Mouse (Mus musculus): ENCODE measurements at regions not wholly inside any gene's neighbourhood (a gene's known extent, or its start where the extent isn't known, plus 50 kb on each side); places are given as distances from the start of the nearest gene placed in this dataset.

GRCm38 (mm10) chr5:111789904-111790303 is 56.2 kb downstream of the Gm26897 start:
- ATAC-seq (replicated peaks; ENCODE audit: low FRiP score, low TSS enrichment, poor library complexity, severe bottlenecking) = no peak

GRCm38 (mm10) chr5:111790527-111790926 is 56.8 kb downstream of the Gm26897 start:
- ATAC-seq (replicated peaks; ENCODE audit: low FRiP score, low TSS enrichment, poor library complexity, severe bottlenecking) = no peak

DNA sequence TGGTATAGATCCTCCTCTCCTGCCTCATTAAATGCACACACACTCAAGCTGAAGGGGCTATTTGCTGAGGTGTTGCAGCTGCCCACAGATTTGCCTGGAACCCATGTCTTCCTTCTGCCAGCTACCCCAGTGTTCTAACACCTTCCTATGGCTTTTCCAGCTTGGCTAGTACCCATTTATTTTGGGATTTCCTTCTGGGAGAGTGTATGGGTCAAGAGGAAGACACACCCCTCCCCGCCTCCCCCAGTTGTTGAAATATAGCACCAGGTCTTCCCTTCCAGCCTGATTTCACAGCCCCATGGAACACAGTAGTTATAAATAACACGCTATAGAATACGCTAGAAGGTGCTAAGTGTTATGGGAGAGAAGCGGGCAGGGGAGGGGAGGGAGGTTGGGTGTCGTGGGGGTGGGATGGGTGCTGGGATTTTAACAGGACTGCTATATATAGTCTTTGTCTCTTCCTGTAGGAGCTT is 57.4 kb downstream of the Gm26897 start:
- no peak for ATAC-seq (replicated peaks; ENCODE audit: low FRiP score, low TSS enrichment, poor library complexity, severe bottlenecking)

DNA sequence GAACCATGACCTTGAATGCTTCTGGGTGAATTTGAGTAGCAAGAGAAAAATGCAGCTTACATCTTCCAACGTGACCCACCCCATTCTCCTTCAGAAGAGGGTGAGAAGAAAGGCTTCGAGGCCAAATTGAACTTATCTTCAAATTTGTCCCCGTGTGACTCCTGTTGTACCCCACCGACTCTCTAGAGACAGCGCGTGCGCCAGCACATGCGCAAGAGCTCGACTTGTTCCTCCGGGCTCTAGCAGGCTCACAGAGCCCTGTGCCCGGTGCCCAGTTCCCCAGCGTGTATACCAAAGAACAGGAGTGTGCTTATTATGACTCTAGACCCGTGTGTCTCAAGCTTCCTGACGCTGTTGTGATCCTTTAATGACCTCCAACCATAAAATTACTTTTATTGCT is 59.0 kb downstream of the Gm26897 start:
- no peak for ATAC-seq (replicated peaks; ENCODE audit: low FRiP score, low TSS enrichment, poor library complexity, severe bottlenecking)

DNA sequence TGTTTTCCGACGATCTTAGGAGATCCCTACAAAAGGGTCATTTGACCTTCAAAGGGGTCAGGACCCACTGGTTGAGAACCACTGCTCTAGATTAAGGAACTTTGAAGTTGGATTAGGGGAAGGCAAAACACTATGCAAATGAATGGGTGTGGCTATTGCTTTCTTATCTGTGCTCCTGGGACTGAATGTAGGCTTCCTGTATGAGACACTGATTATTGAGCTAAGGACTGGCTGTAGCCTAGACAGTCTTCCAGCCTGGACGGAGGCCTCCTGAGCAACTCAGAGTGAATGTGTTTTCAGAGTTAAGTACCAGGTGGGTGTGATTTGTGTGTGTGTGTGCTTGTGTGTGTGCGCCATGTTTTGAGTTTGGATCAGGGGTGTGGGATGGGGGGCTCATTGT is 59.5 kb downstream of the Gm26897 start:
- ATAC-seq (replicated peaks; ENCODE audit: low FRiP score, low TSS enrichment, poor library complexity, severe bottlenecking) = no peak

DNA sequence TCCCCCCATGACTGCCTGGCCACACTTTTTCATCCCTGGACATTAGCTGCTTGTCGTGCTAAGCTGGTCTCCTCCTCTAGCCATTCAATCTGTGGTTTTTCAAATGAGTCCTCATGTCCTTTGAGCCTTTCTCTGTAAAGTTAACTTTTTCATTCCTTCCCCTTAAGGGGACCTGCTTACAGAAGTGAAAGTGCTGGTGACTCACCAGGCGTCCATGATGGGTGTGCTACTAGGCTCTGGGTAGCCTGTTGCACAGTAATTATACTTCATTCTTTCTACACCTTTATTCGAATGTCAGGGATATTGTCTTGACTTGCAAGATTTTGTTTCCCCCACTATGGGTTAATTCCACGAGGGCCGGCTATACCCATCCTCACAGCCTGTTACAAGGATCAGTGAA is 63.2 kb downstream of the Gm26897 start:
- no peak for ATAC-seq (replicated peaks; ENCODE audit: low FRiP score, low TSS enrichment, poor library complexity, severe bottlenecking)

DNA sequence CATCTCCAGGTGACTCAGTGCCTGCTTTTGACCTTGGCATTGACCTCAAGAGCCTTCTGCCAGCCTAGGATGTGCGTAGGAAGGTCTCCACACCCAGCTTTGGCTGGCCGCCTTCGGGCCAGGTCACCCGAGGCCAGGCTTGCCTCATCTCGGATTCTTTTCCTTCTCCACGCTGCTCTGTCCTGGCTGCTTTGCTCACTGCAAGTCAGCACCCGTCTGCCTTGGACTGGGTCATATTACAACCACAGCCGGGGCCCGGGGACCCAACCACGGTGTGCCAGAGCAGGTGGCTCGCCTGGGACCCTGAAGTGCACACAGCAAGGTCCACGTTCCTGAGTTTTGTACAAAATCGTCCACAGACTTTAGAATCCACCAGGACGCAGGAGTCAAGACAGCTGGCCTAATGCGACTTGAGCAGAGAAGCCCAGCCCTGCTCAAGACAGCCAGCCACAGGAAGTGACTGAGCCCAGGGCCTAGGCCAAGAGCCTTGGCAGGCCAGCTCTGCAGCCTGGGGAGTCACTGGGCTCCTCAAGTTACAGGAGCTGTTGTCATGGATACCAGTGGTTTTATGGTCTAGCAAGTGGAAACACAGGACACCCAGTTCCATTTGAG is 66.1 kb downstream of the Gm26897 start:
- ATAC-seq (replicated peaks; ENCODE audit: low FRiP score, low TSS enrichment, poor library complexity, severe bottlenecking) = no peak

GRCm38 (mm10) chr5:111800511-111800910 is 66.8 kb downstream of the Gm26897 start:
- no peak for ATAC-seq (replicated peaks; ENCODE audit: low FRiP score, low TSS enrichment, poor library complexity, severe bottlenecking)

GRCm38 (mm10) chr5:111801051-111801450 is 67.3 kb downstream of the Gm26897 start:
- no peak for ATAC-seq (replicated peaks; ENCODE audit: low FRiP score, low TSS enrichment, poor library complexity, severe bottlenecking)

DNA sequence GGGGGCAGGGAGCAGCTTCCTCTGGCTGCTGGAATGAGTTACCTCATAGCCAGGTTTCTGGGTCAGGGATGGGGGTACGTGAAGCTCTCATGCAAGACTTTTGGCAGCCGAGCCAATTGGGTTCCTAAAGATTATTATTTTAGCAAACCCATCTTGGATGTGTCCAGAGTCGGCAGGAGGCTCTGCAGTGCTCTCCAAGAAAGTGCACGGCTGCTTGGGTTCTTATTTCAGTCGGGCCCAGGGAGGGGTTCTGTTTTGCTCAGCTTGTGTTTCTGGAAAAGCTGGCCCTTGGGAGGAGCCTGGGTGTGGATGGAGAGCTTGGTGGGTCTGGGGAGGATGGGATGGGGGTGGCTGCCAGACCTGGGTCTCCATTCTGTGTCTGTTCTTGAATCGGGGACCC is 70.8 kb downstream of the Gm26897 start:
- ATAC-seq (replicated peaks; ENCODE audit: low FRiP score, low TSS enrichment, poor library complexity, severe bottlenecking) = no peak

DNA sequence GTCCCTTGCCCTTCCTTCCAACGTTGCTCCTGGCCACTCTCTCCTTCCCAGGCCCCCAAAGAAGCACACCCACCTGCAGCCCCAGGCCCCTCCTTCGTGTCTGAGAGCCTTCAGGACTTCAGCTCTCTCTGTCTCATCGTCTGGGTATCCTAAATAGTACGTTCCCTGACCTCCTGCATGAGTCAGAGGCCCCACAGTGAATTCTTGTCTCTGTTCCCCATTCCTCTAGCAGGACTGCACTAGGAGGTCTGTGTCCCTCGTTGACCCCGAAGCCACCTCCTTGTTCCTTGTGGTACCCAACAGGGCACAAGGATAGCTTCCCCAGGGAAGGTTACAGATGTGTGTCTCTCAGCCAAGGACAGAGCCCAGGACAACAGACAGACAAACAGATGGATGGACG is 71.4 kb downstream of the Gm26897 start:
- no peak for ATAC-seq (replicated peaks; ENCODE audit: low FRiP score, low TSS enrichment, poor library complexity, severe bottlenecking)

GRCm38 (mm10) chr5:111805761-111806191 is 72.1 kb downstream of the Gm26897 start:
- no peak for ATAC-seq (replicated peaks; ENCODE audit: low FRiP score, low TSS enrichment, poor library complexity, severe bottlenecking)

GRCm38 (mm10) chr5:111810079-111810808 is 76.5 kb downstream of the Gm26897 start:
- ATAC-seq (replicated peaks; ENCODE audit: low FRiP score, low TSS enrichment, poor library complexity, severe bottlenecking) = no peak

GRCm38 (mm10) chr5:111812581-111812980 is 78.9 kb downstream of the Gm26897 start:
- ATAC-seq (replicated peaks; ENCODE audit: low FRiP score, low TSS enrichment, poor library complexity, severe bottlenecking) = no peak

DNA sequence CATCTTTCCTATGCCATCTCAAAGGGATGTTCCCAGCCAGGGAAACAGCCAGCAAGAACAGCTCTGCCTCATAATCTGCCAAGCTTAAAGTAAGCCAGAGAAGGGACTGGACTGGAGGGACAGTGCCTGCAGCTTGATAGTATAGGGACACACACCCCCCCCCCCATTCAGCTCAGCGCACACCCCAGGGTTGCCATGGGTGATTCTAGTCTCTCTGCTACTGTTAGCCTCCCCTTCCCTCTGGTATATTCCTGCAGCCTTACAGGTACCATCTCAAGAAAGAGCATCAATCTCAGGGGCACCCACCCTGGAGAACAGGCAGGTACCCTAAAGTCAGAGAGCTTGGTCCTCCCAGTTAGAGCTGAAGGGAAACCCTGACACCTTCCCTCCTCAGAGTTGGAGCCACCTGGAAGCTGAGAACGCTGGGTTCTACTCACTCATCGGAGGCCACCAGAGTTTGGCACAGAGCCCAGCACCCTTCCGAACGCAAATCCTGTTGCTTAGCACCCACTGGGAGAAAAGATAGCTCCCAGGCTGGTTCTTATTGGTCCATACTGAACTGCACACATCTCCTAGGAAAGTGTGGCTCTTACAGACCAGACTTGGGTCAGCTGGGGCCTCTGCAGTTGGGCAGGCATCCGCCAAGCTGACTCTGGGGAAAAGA is 79.5 kb downstream of the Gm26897 start:
- ATAC-seq (replicated peaks; ENCODE audit: low FRiP score, low TSS enrichment, poor library complexity, severe bottlenecking) = no peak

- no peak for ATAC-seq (replicated peaks; ENCODE audit: low FRiP score, low TSS enrichment, poor library complexity, severe bottlenecking)
Observed at GRCm38 (mm10) chr5:111814893-111815760, 81.4 kb downstream of the Gm26897 start.

GRCm38 (mm10) chr5:111820963-111821362 is 87.2 kb downstream of the Gm26897 start:
- ATAC-seq (replicated peaks; ENCODE audit: low FRiP score, low TSS enrichment, poor library complexity, severe bottlenecking) = no peak

GRCm38 (mm10) chr5:111822882-111823281 is 89.2 kb downstream of the Gm26897 start:
- no peak for ATAC-seq (replicated peaks; ENCODE audit: low FRiP score, low TSS enrichment, poor library complexity, severe bottlenecking)

DNA sequence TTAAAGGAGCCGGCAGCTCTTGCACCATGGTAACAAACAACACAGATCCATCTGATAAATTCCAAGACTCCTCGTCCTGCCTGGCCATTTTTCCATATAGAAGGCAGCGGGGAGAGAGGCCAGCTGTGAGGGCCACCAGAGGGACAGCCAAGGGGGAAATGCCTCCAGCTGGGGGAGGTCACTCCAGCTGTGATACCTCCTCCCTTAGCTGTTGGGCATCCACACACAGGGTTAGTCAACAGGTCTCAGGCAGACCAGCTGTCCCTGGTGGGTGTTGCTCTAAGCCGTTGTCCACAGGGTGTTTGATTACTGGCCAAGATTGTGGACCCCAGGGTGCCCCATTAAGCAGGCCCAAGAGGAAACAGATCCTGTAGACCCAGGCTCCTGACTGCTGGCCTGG is 89.7 kb downstream of the Gm26897 start:
- ATAC-seq (replicated peaks; ENCODE audit: low FRiP score, low TSS enrichment, poor library complexity, severe bottlenecking) = no peak

DNA sequence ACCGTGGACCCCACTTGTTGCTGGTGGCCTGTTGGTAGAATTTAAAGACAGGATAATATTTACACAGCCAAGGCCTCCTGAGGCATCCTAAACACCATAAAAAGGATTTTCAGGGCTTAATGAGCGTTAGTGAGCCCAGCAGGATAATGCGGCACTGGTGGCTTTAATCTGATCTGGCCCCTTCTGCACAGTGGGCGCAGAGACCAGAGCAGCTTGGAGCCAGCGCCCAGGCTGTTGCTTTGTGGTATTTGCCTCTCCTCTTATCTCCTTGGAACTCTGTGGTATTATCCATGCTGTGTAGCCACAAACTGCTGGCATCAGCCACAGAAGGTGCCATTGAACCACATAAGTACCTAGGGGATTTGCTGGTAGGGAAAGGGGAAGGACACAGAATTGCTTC is 90.1 kb downstream of the Gm26897 start:
- no peak for ATAC-seq (replicated peaks; ENCODE audit: low FRiP score, low TSS enrichment, poor library complexity, severe bottlenecking)
